Comparison of ENCODE assay signal across 11 mouse cellular contexts in genomic region chr7:27162780-27163449, GRCm38 (mm10). TPM values are rescaled to one million over a fixed set of nuclear protein-coding genes. Genes with fewer than 3 reads are reported as not detected.
DNase-seq lines count a peak whose midpoint lies in the region; ATAC-seq lines count a peak whose summit lies in the region.
"Had no signal": no experiment of that assay in that cellular context is flagged by ENCODE, and none has a peak within 500 bp of the region (broad histone marks: within the 10 kb centered on the region; RNA-seq: fewer than 3 reads in every experiment).

No protein-coding gene starts in this region.

- 79% methylated on average over 5 of the region's 5 CpGs for WGBS in heart, embryonic 11.5 days (ENCODE audit: insufficient replicate concordance)
- WGBS in neural tube, embryonic 12.5 days: 88% methylated on average over 5 of the region's 5 CpGs
- 80% methylated on average over 5 of the region's 5 CpGs for whole genome bisulfite sequencing in limb, embryonic 15.5 days

- peak overlapping the region; percentile 82; the same call in 1 of the 2 replicates for H3K4me2 ChIP-seq in heart, embryonic 11.5 days
- H3K4me2 ChIP-seq in neural tube, embryonic 12.5 days (replicated peaks): peak overlapping the region; percentile 77
- H3K4me2 ChIP-seq in limb, embryonic 15.5 days: 0 out of 2 replicates have a peak overlapping the region, but pooled peaks have one; percentile 12

- DNase-seq in heart, adult 9 months (ENCODE audit: low spot score in 2 of 2): no peak
- no peak for DNase-seq in neural tube, embryonic 10.5 days (ENCODE audit: extremely low spot score, low spot score)
- DNase-seq in right cerebral cortex, postnatal 4 days: no peak
- no peak for DNase-seq in layer of hippocampus, postnatal 36 days
- DNase-seq in frontal cortex, postnatal 10 days (ENCODE audit: low spot score in 2 of 2): no peak

- H3K27ac ChIP-seq in heart, embryonic 11.5 days (ENCODE audit: low read depth, low read length): no peak overlapping the region
- H3K27ac ChIP-seq in neural tube, embryonic 12.5 days: no peak overlapping the region
- H3K27ac ChIP-seq in limb, embryonic 15.5 days: no peak overlapping the region

- ATAC-seq in heart, embryonic 11.5 days (replicated peaks; ENCODE audit: insufficient number of reproducible peaks, low FRiP score, low TSS enrichment): no peak
- ATAC-seq in neural tube, embryonic 12.5 days (ENCODE audit: low FRiP score, low read depth): no peak
- no peak for ATAC-seq in limb, embryonic 15.5 days (ENCODE audit: insufficient number of reproducible peaks, low FRiP score, low TSS enrichment, low read depth)

- no peaks in the 10 kb centered on the region for H3K9me3 ChIP-seq in heart, embryonic 11.5 days (replicated peaks; ENCODE audit: control insufficient read depth, low read length)
- no peaks in the 10 kb centered on the region for H3K9me3 ChIP-seq in neural tube, embryonic 12.5 days
- no peaks in the 10 kb centered on the region for H3K9me3 ChIP-seq in limb, embryonic 15.5 days

- H3K4me1 ChIP-seq in heart, embryonic 11.5 days (ENCODE audit: control insufficient read depth, insufficient read depth, low read length): peaks cover 31% of the 10 kb centered on the region
- H3K4me1 ChIP-seq in neural tube, embryonic 12.5 days: peaks cover 66% of the 10 kb centered on the region
- H3K4me1 ChIP-seq in limb, embryonic 15.5 days: peaks cover 70% of the 10 kb centered on the region

- H3K27me3 ChIP-seq in heart, embryonic 11.5 days (ENCODE audit: control insufficient read depth, insufficient read depth, low read length): no peaks in the 10 kb centered on the region
- no peaks in the 10 kb centered on the region for H3K27me3 ChIP-seq in neural tube, embryonic 12.5 days (replicated peaks)
- H3K27me3 ChIP-seq in limb, embryonic 15.5 days: no peaks in the 10 kb centered on the region

- no peak overlapping the region for H3K9ac ChIP-seq in heart, embryonic 11.5 days (ENCODE audit: low read depth, low read length)
- H3K9ac ChIP-seq in neural tube, embryonic 12.5 days: peak overlapping the region; percentile 90
- 0 out of 2 replicates have a peak overlapping the region, but pooled peaks have one; percentile 26 for H3K9ac ChIP-seq in limb, embryonic 15.5 days

- no peak overlapping the region for H3K4me3 ChIP-seq in heart, embryonic 11.5 days (ENCODE audit: low read depth, low read length)
- H3K4me3 ChIP-seq in neural tube, embryonic 12.5 days: 0 out of 2 replicates have a peak overlapping the region, but pooled peaks have one; percentile 9
- no peak overlapping the region for H3K4me3 ChIP-seq in limb, embryonic 15.5 days
- H3K4me3 ChIP-seq: erythroblast, embryonic 14.5 days had no signal

- peaks cover 19% of the 10 kb centered on the region for H3K36me3 ChIP-seq in heart, embryonic 11.5 days (ENCODE audit: control insufficient read depth, insufficient read depth, low read length)
- peaks cover 53% of the 10 kb centered on the region for H3K36me3 ChIP-seq in neural tube, embryonic 12.5 days
- peaks cover 61% of the 10 kb centered on the region for H3K36me3 ChIP-seq in limb, embryonic 15.5 days

RNA-seq across cellular contexts. Expression of gene Egln2, which starts 3.7 kb away (rescaled TPM):
- 27.4 and 29.0 TPM in 2 replicates for polyA plus RNA-seq in heart, embryonic 11.5 days (2014; fragmentation: Nextera tagmentation; extraction: Ambion mirVana)
- polyA plus RNA-seq in neural tube, embryonic 12.5 days (2016; fragmentation: Nextera tagmentation; extraction: Ambion mirVana): 99.6 TPM in 2 replicates
- 74.5 and 78.3 TPM in 2 replicates for polyA plus RNA-seq in limb, embryonic 15.5 days (2015; fragmentation: Nextera tagmentation; extraction: Ambion mirVana)
- total RNA-seq in layer of hippocampus, postnatal 36 days (2021): 100 to 1,000 TPM; 102 to 108 TPM

RNA-seq across cellular contexts. Expression of gene Cyp2t4, which starts 9.4 kb away (rescaled TPM):
- polyA plus RNA-seq in heart, embryonic 11.5 days (2014; fragmentation: Nextera tagmentation; extraction: Ambion mirVana): 0.13 TPM in 1 of 2 replicates, not detected in the other
- 0.11 and 0.15 TPM in 2 replicates for polyA plus RNA-seq in neural tube, embryonic 12.5 days (2016; fragmentation: Nextera tagmentation; extraction: Ambion mirVana)
- polyA plus RNA-seq in limb, embryonic 15.5 days (2015; fragmentation: Nextera tagmentation; extraction: Ambion mirVana): 0.09 TPM in 1 of 2 replicates, not detected in the other
- not detected for total RNA-seq in layer of hippocampus, postnatal 36 days (2021)
- total RNA-seq: adrenal gland, postnatal 36 days had no signal
- polyA plus RNA-seq: erythroblast, embryonic 14.5 days; testis, adult 2 months had no signal

RNA-seq across cellular contexts. Expression of gene Rab4b, which starts 15.8 kb away (rescaled TPM):
- polyA plus RNA-seq in heart, embryonic 11.5 days (2014; fragmentation: Nextera tagmentation; extraction: Ambion mirVana): 44.3 and 49.7 TPM in 2 replicates
- polyA plus RNA-seq in neural tube, embryonic 12.5 days (2016; fragmentation: Nextera tagmentation; extraction: Ambion mirVana): 97.7 and 100 TPM in 2 replicates
- 70.5 and 73.3 TPM in 2 replicates for polyA plus RNA-seq in limb, embryonic 15.5 days (2015; fragmentation: Nextera tagmentation; extraction: Ambion mirVana)
- 10 to 100 TPM; 93.5 to 98.7 TPM for total RNA-seq in layer of hippocampus, postnatal 36 days (2021)

RNA-seq across cellular contexts. Expression of gene Gm21983, which starts 18.0 kb away (rescaled TPM):
- 0.67 TPM in 1 of 2 replicates, not detected in the other for polyA plus RNA-seq in heart, embryonic 11.5 days (2014; fragmentation: Nextera tagmentation; extraction: Ambion mirVana)
- polyA plus RNA-seq in neural tube, embryonic 12.5 days (2016; fragmentation: Nextera tagmentation; extraction: Ambion mirVana): 0.42 TPM in 2 replicates
- polyA plus RNA-seq in limb, embryonic 15.5 days (2015; fragmentation: Nextera tagmentation; extraction: Ambion mirVana): 0.90 and 1.2 TPM in 2 replicates
- not detected for total RNA-seq in layer of hippocampus, postnatal 36 days (2021)
- total RNA-seq: adrenal gland, postnatal 36 days had no signal
- polyA plus RNA-seq: erythroblast, embryonic 14.5 days; testis, adult 2 months had no signal

RNA-seq across cellular contexts. Expression of gene Mia, which starts 18.0 kb away (rescaled TPM):
- 0.34 and 0.44 TPM in 2 replicates for polyA plus RNA-seq in heart, embryonic 11.5 days (2014; fragmentation: Nextera tagmentation; extraction: Ambion mirVana)
- 4.8 and 5.8 TPM in 2 replicates for polyA plus RNA-seq in neural tube, embryonic 12.5 days (2016; fragmentation: Nextera tagmentation; extraction: Ambion mirVana)
- 127 and 146 TPM in 2 replicates for polyA plus RNA-seq in limb, embryonic 15.5 days (2015; fragmentation: Nextera tagmentation; extraction: Ambion mirVana)
- 1 to 10 TPM; 1.8 to 2.0 TPM for total RNA-seq in layer of hippocampus, postnatal 36 days (2021)
- polyA plus RNA-seq: erythroblast, embryonic 14.5 days had no signal

Comparison
In these comparisons a context has a peak if more than half of its experiments do, and no peak if none do; other contexts are left out.
1. H3K4me2 ChIP-seq: peak in every context shown above with its lines; median percentile 82 in heart, embryonic 11.5 days; 77 in neural tube, embryonic 12.5 days; 12 in limb, embryonic 15.5 days.